Comparison of ENCODE assay signal across 9 mouse cellular contexts in genomic region chr2:27071137-27071536, GRCm38 (mm10). TPM values are rescaled to one million over a fixed set of nuclear protein-coding genes. Genes with fewer than 3 reads are reported as not detected.
DNase-seq lines count a peak whose midpoint lies in the region; ATAC-seq and TF ChIP-seq lines count a peak whose summit lies in the region.
"Had no signal": no experiment of that assay in that cellular context is flagged by ENCODE, and none has a peak within 500 bp of the region (broad histone marks: within the 10 kb centered on the region; RNA-seq: fewer than 3 reads in every experiment).

No protein-coding gene starts in this region.

- H3K4me2 ChIP-seq in forebrain, embryonic 16.5 days (ENCODE audit: low read length), result no peak overlapping the region
- no peak overlapping the region for H3K4me2 ChIP-seq in forebrain, embryonic 13.5 days
- H3K4me2 ChIP-seq in hindbrain, postnatal 0 days (ENCODE audit: low read depth, low read length), result no peak overlapping the region

- H3K9ac ChIP-seq in forebrain, embryonic 16.5 days (replicated peaks; ENCODE audit: low read depth, low read length), result no peak overlapping the region
- H3K9ac ChIP-seq in forebrain, embryonic 13.5 days, result no peak overlapping the region
- H3K9ac ChIP-seq in hindbrain, postnatal 0 days (replicated peaks; ENCODE audit: low read length), result no peak overlapping the region

- H3K9me3 ChIP-seq in forebrain, embryonic 16.5 days (ENCODE audit: control insufficient read depth, low read length), result no peaks in the 10 kb centered on the region
- H3K9me3 ChIP-seq in forebrain, embryonic 13.5 days (replicated peaks), result no peaks in the 10 kb centered on the region
- no peaks in the 10 kb centered on the region for H3K9me3 ChIP-seq in hindbrain, postnatal 0 days (ENCODE audit: low read length)

- no peak for TF ChIP-seq POLR2A in thymus, adult 2 months (IDR thresholded peaks at IDR 0.05; ENCODE audit: control insufficient read depth, extremely low read depth, insufficient read depth, low read length, poor library complexity)

- peak; percentile 75; the same call in 1 of the 2 replicates for ATAC-seq in forebrain, embryonic 16.5 days
- no peak for ATAC-seq in forebrain, embryonic 13.5 days
- peak; percentile 82 for ATAC-seq in hindbrain, postnatal 0 days

- no peak for TF ChIP-seq CTCF in gastrocnemius, adult 2 months (IDR thresholded peaks at IDR 0.05)
- no peak for TF ChIP-seq CTCF in hindbrain, postnatal 0 days (IDR thresholded peaks at IDR 0.05; ENCODE audit: low read depth)
- TF ChIP-seq CTCF in thymus, adult 2 months (IDR thresholded peaks at IDR 0.05; ENCODE audit: borderline replicate concordance, control insufficient read depth, extremely low read depth, insufficient read depth, low read length, poor library complexity), result no peak

- intact Hi-C loops in gastrocnemius, adult 2 months (cut with DNase I), result no loop called here
- intact Hi-C loops in left cerebral cortex, postnatal 14 days (cut with DNase I), result no loop called here

- H3K36me3 ChIP-seq in forebrain, embryonic 16.5 days (ENCODE audit: control insufficient read depth, insufficient read depth), result no peaks in the 10 kb centered on the region
- no peaks in the 10 kb centered on the region for H3K36me3 ChIP-seq in forebrain, embryonic 13.5 days (ENCODE audit: poor library complexity, severe bottlenecking)
- H3K36me3 ChIP-seq in hindbrain, postnatal 0 days (ENCODE audit: insufficient read depth, low read length), result no peaks in the 10 kb centered on the region
- H3K36me3 ChIP-seq in thymus, adult 2 months (ENCODE audit: control insufficient read depth, insufficient read depth, low read length), result no peaks in the 10 kb centered on the region

- no peak overlapping the region for H3K27ac ChIP-seq in forebrain, embryonic 16.5 days (ENCODE audit: low read length)
- H3K27ac ChIP-seq in forebrain, embryonic 13.5 days, result no peak overlapping the region
- 0 out of 2 replicates have a peak overlapping the region, but pooled peaks have one; percentile 17 for H3K27ac ChIP-seq in gastrocnemius, adult 2 months
- no peak overlapping the region for H3K27ac ChIP-seq in hindbrain, postnatal 0 days
- no peak overlapping the region for H3K27ac ChIP-seq in thymus, adult 2 months (ENCODE audit: control insufficient read depth, insufficient read depth, low read length)

- peaks cover 7% of the 10 kb centered on the region; the same call in 1 of the 2 replicates for H3K4me1 ChIP-seq in forebrain, embryonic 16.5 days (replicated peaks; ENCODE audit: control insufficient read depth, insufficient read depth, low read length)
- peaks cover 6% of the 10 kb centered on the region for H3K4me1 ChIP-seq in forebrain, embryonic 13.5 days
- H3K4me1 ChIP-seq in hindbrain, postnatal 0 days (ENCODE audit: insufficient read depth, low read length), result peaks cover 28% of the 10 kb centered on the region; the same call in 1 of the 2 replicates
- H3K4me1 ChIP-seq in thymus, adult 2 months (replicated peaks; ENCODE audit: control insufficient read depth, insufficient read depth, low read length), result peaks cover 37% of the 10 kb centered on the region

- H3K4me3 ChIP-seq in forebrain, embryonic 16.5 days (replicated peaks; ENCODE audit: low read length), result no peak overlapping the region
- no peak overlapping the region for H3K4me3 ChIP-seq in forebrain, embryonic 13.5 days
- H3K4me3 ChIP-seq in gastrocnemius, adult 2 months, result no peak overlapping the region
- H3K4me3 ChIP-seq in hindbrain, postnatal 0 days (ENCODE audit: low read length), result no peak overlapping the region
- no peak overlapping the region for H3K4me3 ChIP-seq in thymus, adult 2 months (ENCODE audit: control insufficient read depth, insufficient read depth, low read length)

- H3K27me3 ChIP-seq in forebrain, embryonic 16.5 days (replicated peaks; ENCODE audit: control insufficient read depth, insufficient read depth, low read length), result no peaks in the 10 kb centered on the region
- H3K27me3 ChIP-seq in forebrain, embryonic 13.5 days, result no peaks in the 10 kb centered on the region
- no peaks in the 10 kb centered on the region for H3K27me3 ChIP-seq in hindbrain, postnatal 0 days (ENCODE audit: insufficient read depth, low read length)
- H3K27me3 ChIP-seq in thymus, adult 2 months (ENCODE audit: control insufficient read depth, insufficient read depth, low read length), result no peaks in the 10 kb centered on the region

- 10% methylated on average over 4 of the region's 4 CpGs for WGBS in forebrain, embryonic 16.5 days
- WGBS in forebrain, embryonic 13.5 days, result 25% methylated on average over 4 of the region's 4 CpGs
- WGBS in hindbrain, postnatal 0 days, result 23% methylated on average over 4 of the region's 4 CpGs
- 26% methylated on average over 4 of the region's 4 CpGs for WGBS in thymus, adult 2 months

- peak; percentile 53 for DNase-seq in Muller cell, postnatal 12 days (ENCODE audit: inconsistent ontology term)
- peak; percentile 75 for DNase-seq in gastrocnemius, adult 2 months
- peak; percentile 91 for DNase-seq in hindbrain, postnatal 0 days (ENCODE audit: low spot score)
- peak; percentile 92 to 97 for DNase-seq in left cerebral cortex, postnatal 14 days (ENCODE audit: low spot score in 2 of 2)
- peak; percentile 74 for DNase-seq in ovary, postnatal 36 days (ENCODE audit: low spot score)
- no peak for DNase-seq in thymus, adult 2 months

RNA-seq across cellular contexts. Expression of gene Mymk, which starts 0.8 kb away (rescaled TPM):
- not detected in 2 replicates for polyA plus RNA-seq in forebrain, embryonic 16.5 days (2015; fragmentation: Nextera tagmentation; extraction: Ambion mirVana)
- polyA plus RNA-seq in forebrain, embryonic 13.5 days (2015; fragmentation: Nextera tagmentation; extraction: Ambion mirVana), result not detected in 2 replicates
- under 1 TPM in 1 of 2 experiments, not detected in 1; 0.36 TPM for total RNA-seq in gastrocnemius, adult 2 months (2021)
- total RNA-seq in hindbrain, postnatal 0 days (2014; rRNA removed), result not detected in 2 replicates
- polyA plus RNA-seq in hindbrain, postnatal 0 days (2015; fragmentation: Nextera tagmentation; extraction: Ambion mirVana), result 0.19 and 0.30 TPM in 2 replicates
- total RNA-seq in left cerebral cortex, postnatal 14 days (2021), result 1 to 10 TPM in 1 of 2 experiments, under 1 TPM in 1; 0.92 to 1.1 TPM
- polyA plus RNA-seq in thymus, adult 2 months (2012; rRNA removed), result 0.61 and 0.81 TPM in 2 replicates
- total RNA-seq: neutrophil, adult 5-6 weeks had no signal

RNA-seq across cellular contexts. Expression of gene Adamtsl2, which starts 8.0 kb away (rescaled TPM):
- 11.6 and 14.2 TPM in 2 replicates for polyA plus RNA-seq in forebrain, embryonic 16.5 days (2015; fragmentation: Nextera tagmentation; extraction: Ambion mirVana)
- 5.7 and 7.6 TPM in 2 replicates for polyA plus RNA-seq in forebrain, embryonic 13.5 days (2015; fragmentation: Nextera tagmentation; extraction: Ambion mirVana)
- total RNA-seq in gastrocnemius, adult 2 months (2021), result 1 to 10 TPM; 2.9 to 9.8 TPM
- total RNA-seq in hindbrain, postnatal 0 days (2014; rRNA removed), result 8.7 and 9.9 TPM in 2 replicates
- polyA plus RNA-seq in hindbrain, postnatal 0 days (2015; fragmentation: Nextera tagmentation; extraction: Ambion mirVana), result 4.4 and 5.3 TPM in 2 replicates
- total RNA-seq in left cerebral cortex, postnatal 14 days (2021), result 10 to 100 TPM; 27.4 to 29.3 TPM
- 16.1 and 16.5 TPM in 2 replicates for polyA plus RNA-seq in thymus, adult 2 months (2012; rRNA removed)
- total RNA-seq: neutrophil, adult 5-6 weeks had no signal

RNA-seq across cellular contexts. Expression of gene Slc2a6, which starts 43.3 kb away (rescaled TPM):
- 6.1 and 7.1 TPM in 2 replicates for polyA plus RNA-seq in forebrain, embryonic 16.5 days (2015; fragmentation: Nextera tagmentation; extraction: Ambion mirVana)
- 2.0 and 2.6 TPM in 2 replicates for polyA plus RNA-seq in forebrain, embryonic 13.5 days (2015; fragmentation: Nextera tagmentation; extraction: Ambion mirVana)
- total RNA-seq in gastrocnemius, adult 2 months (2021), result not detected
- 29.2 and 30.9 TPM in 2 replicates for total RNA-seq in hindbrain, postnatal 0 days (2014; rRNA removed)
- polyA plus RNA-seq in hindbrain, postnatal 0 days (2015; fragmentation: Nextera tagmentation; extraction: Ambion mirVana), result 16.7 and 19.2 TPM in 2 replicates
- total RNA-seq in left cerebral cortex, postnatal 14 days (2021), result 10 to 100 TPM; 44.8 to 49.1 TPM
- polyA plus RNA-seq in thymus, adult 2 months (2012; rRNA removed), result 14.0 and 17.5 TPM in 2 replicates
